ENCODE assay signal across 19 mouse cellular contexts in the genomic region with DNA sequence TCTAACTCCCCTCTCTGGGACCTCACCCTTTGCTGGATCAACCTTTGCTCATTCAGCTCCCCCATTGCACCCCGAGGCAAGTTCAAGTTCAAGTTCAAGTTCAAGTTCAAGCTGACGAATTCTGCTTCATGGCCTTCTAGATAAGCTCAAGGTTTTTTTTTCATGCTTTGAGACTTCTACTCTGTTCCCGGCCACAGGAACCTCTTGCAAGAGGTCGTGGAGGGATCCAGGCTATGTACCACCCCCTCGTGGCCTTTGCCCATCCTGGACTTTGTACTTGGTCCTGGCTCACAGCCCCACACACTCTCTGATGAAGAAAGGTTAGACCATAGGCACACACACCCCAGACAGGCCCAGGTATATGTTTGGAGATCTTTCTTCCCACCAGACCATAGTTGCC. TPM values are rescaled to one million over a fixed set of nuclear protein-coding genes. Genes with fewer than 3 reads are reported as not detected.
DNase-seq lines count a peak whose midpoint lies in the region; ATAC-seq and TF ChIP-seq lines count a peak whose summit lies in the region.
"Had no signal": no experiment of that assay in that cellular context is flagged by ENCODE, and none has a peak within 500 bp of the region (broad histone marks: within the 10 kb centered on the region; RNA-seq: fewer than 3 reads in every experiment).

No protein-coding gene starts in this region.

- H3K9me3 ChIP-seq in forebrain, embryonic 13.5 days (replicated peaks): no peaks in the 10 kb centered on the region
- no peaks in the 10 kb centered on the region for H3K9me3 ChIP-seq in forebrain, postnatal 0 days (ENCODE audit: low read length)
- H3K9me3 ChIP-seq in intestine, embryonic 15.5 days: no peaks in the 10 kb centered on the region
- H3K9me3 ChIP-seq: limb, embryonic 10.5 days; midbrain, embryonic 10.5 days; neural tube, embryonic 13.5 days had no signal

- 0 out of 2 replicates have a peak overlapping the region, but pooled peaks have one; percentile 14 for H3K27ac ChIP-seq in forebrain, embryonic 13.5 days
- H3K27ac ChIP-seq in forebrain, postnatal 0 days (ENCODE audit: low read depth, low read length): no peak overlapping the region
- H3K27ac ChIP-seq in intestine, embryonic 15.5 days: no peak overlapping the region
- no peak overlapping the region for H3K27ac ChIP-seq in layer of hippocampus, adult 2 months
- H3K27ac ChIP-seq: heart, adult 2 months; left cerebral cortex, adult 2 months; limb, embryonic 10.5 days; midbrain, embryonic 10.5 days; neural tube, embryonic 13.5 days had no signal

- H3K27me3 ChIP-seq in forebrain, embryonic 13.5 days: no peaks in the 10 kb centered on the region
- no peaks in the 10 kb centered on the region for H3K27me3 ChIP-seq in forebrain, postnatal 0 days (ENCODE audit: insufficient read depth, low read length)
- H3K27me3 ChIP-seq in intestine, embryonic 15.5 days (replicated peaks): no peaks in the 10 kb centered on the region
- H3K27me3 ChIP-seq: neural tube, embryonic 13.5 days had no signal

- no peaks in the 10 kb centered on the region; the same call in 1 of the 2 replicates for H3K36me3 ChIP-seq in forebrain, embryonic 13.5 days (ENCODE audit: poor library complexity, severe bottlenecking)
- no peaks in the 10 kb centered on the region for H3K36me3 ChIP-seq in forebrain, postnatal 0 days (ENCODE audit: insufficient read depth)
- H3K36me3 ChIP-seq in intestine, embryonic 15.5 days: no peaks in the 10 kb centered on the region
- H3K36me3 ChIP-seq: limb, embryonic 10.5 days; midbrain, embryonic 10.5 days; neural tube, embryonic 13.5 days had no signal

- no peak overlapping the region for H3K4me2 ChIP-seq in forebrain, embryonic 13.5 days
- H3K4me2 ChIP-seq in forebrain, postnatal 0 days (ENCODE audit: low read depth): no peak overlapping the region
- no peak overlapping the region for H3K4me2 ChIP-seq in intestine, embryonic 15.5 days (replicated peaks)
- H3K4me2 ChIP-seq: neural tube, embryonic 13.5 days had no signal

- H3K4me3 ChIP-seq in forebrain, embryonic 13.5 days: no peak overlapping the region
- no peak overlapping the region for H3K4me3 ChIP-seq in forebrain, postnatal 0 days (ENCODE audit: low read depth, low read length)
- H3K4me3 ChIP-seq in intestine, embryonic 15.5 days (replicated peaks): no peak overlapping the region
- no peak overlapping the region for H3K4me3 ChIP-seq in layer of hippocampus, adult 2 months
- H3K4me3 ChIP-seq: heart, adult 2 months; left cerebral cortex, adult 2 months; limb, embryonic 10.5 days; midbrain, embryonic 10.5 days; neural tube, embryonic 13.5 days had no signal

- TF ChIP-seq CTCF in forebrain, postnatal 0 days (IDR thresholded peaks at IDR 0.05; ENCODE audit: low read depth): no peak
- no peak for TF ChIP-seq CTCF in layer of hippocampus, adult 2 months (conservative IDR thresholded peaks at IDR 0.05)

- 81% methylated on average over 5 of the region's 5 CpGs for WGBS in forebrain, embryonic 13.5 days
- 86% methylated on average over 5 of the region's 5 CpGs for WGBS in forebrain, postnatal 0 days
- 65% methylated on average over 5 of the region's 5 CpGs for WGBS in intestine, embryonic 15.5 days

- ATAC-seq in forebrain, embryonic 13.5 days: no peak
- no peak for ATAC-seq in forebrain, postnatal 0 days
- ATAC-seq in intestine, embryonic 15.5 days: 0 out of 2 replicates have a peak, but pooled peaks have one; percentile 40
- ATAC-seq: activated CD4-positive, CD25-positive, alpha-beta regulatory T cell, adult 4 months had no signal

- no peak for DNase-seq in forebrain, postnatal 0 days
- peak; percentile 37 for DNase-seq in adrenal gland, postnatal 10 days
- peak; percentile 63 to 83 for DNase-seq in kidney, postnatal 25 days
- no peak for DNase-seq in layer of hippocampus, adult 2 months (ENCODE audit: low spot score in 2 of 2)
- no peak for DNase-seq in cerebellum, adult 9-10 months
- DNase-seq: B cell, adult 2 months; cerebellum, adult 18-20 months; gastrocnemius, postnatal 14 days; heart, adult 2 months; lung, adult 2 months; lung, postnatal 4 days; thymus, adult 18-20 months had no signal

- peaks cover 46% of the 10 kb centered on the region for H3K4me1 ChIP-seq in forebrain, embryonic 13.5 days
- H3K4me1 ChIP-seq in forebrain, postnatal 0 days (ENCODE audit: insufficient read depth): no peaks in the 10 kb centered on the region
- H3K4me1 ChIP-seq in intestine, embryonic 15.5 days (replicated peaks): no peaks in the 10 kb centered on the region; the same call in 1 of the 2 replicates

- no peak overlapping the region for H3K9ac ChIP-seq in forebrain, embryonic 13.5 days
- H3K9ac ChIP-seq in forebrain, postnatal 0 days: no peak overlapping the region
- H3K9ac ChIP-seq in intestine, embryonic 15.5 days: no peak overlapping the region
- H3K9ac ChIP-seq: neural tube, embryonic 13.5 days had no signal

RNA-seq across cellular contexts. Expression of a gene that starts 50.7 kb away (rescaled TPM):
- 6,508 and 7,407 TPM in 2 replicates for polyA plus RNA-seq in forebrain, embryonic 13.5 days (2015; fragmentation: Nextera tagmentation; extraction: Ambion mirVana)
- total RNA-seq in forebrain, postnatal 0 days (2014; rRNA removed): 4,630 and 7,303 TPM in 2 replicates
- polyA plus RNA-seq in forebrain, postnatal 0 days (2015; fragmentation: Nextera tagmentation; extraction: Ambion mirVana): 6,353 and 7,049 TPM in 2 replicates
- total RNA-seq in adrenal gland, postnatal 10 days (2021): 100 to 1,000 TPM; 184 to 187 TPM
- 428 and 457 TPM in 2 replicates for polyA plus RNA-seq in intestine, embryonic 15.5 days (2015; fragmentation: Nextera tagmentation; extraction: Ambion mirVana)
- 100 to 1,000 TPM; 437 to 558 TPM for total RNA-seq in layer of hippocampus, adult 2 months (2021)

Comparison
In these comparisons a context has a peak if more than half of its experiments do, and no peak if none do; other contexts are left out.
1. DNase-seq: peak in adrenal gland, postnatal 10 days (single experiment) and kidney, postnatal 25 days (2 of 2); none in forebrain, postnatal 0 days (single experiment), layer of hippocampus, adult 2 months (0 of 2) and cerebellum, adult 9-10 months (single experiment).